Mouse (Mus musculus): ENCODE measurements around the gene Isl2.

GRCm38 (mm10) chr9:55544861-55545555 lies 6.5 kb downstream of the Isl2 start:
- TF ChIP-seq CTCF (IDR thresholded peaks at IDR 0.05; ENCODE audit: extremely low read depth, insufficient read depth, insufficient read length, insufficient replicate concordance) (no peak), POLR2A (IDR thresholded peaks at IDR 0.05; ENCODE audit: low read depth, low read length) (no peak)

All from spleen, adult 2 months (tissue).